Mouse (Mus musculus) lung, postnatal 0 days (tissue): ENCODE results near the gene Emc7. TPM values are rescaled to one million over a fixed set of nuclear protein-coding genes. Genes with fewer than 3 reads are reported as not detected.

Experiments used
- ATAC-seq: fragments of 200-750 bp; cut with Nextera tagmentation; 2 replicates; pipeline ENCODE4 v1.8.0; 2017; ENCODE audit warnings: moderate library complexity
- DNase-seq: peaks from one replicate; pipeline ENCODE4 v3.0.0-alpha.2; 2016; ENCODE audit warnings: low spot score
- H3K27ac ChIP-seq: fragments of 300-500 bp; sonication (generic); 2 replicates; pipeline ENCODE4 v1.5.1; 2014; ENCODE audit warnings: antibody characterized with exemption, mild to moderate bottlenecking, low read length, mixed read lengths
- H3K27me3 ChIP-seq: fragments of 300-500 bp; sonication (generic); replicated peaks from 2 replicates; pipeline ENCODE4 v1.6.1; 2014; ENCODE audit warnings: low read length, mixed read lengths; ENCODE audit not compliant: insufficient read depth
- H3K36me3 ChIP-seq: fragments of 300-500 bp; sonication (generic); 2 replicates; pipeline ENCODE4 v1.6.1; 2014; ENCODE audit warnings: low read length, mixed read lengths; ENCODE audit not compliant: insufficient read depth
- H3K4me1 ChIP-seq: fragments of 300-500 bp; sonication (generic); 2 replicates; pipeline ENCODE4 v1.6.1; 2014; ENCODE audit warnings: antibody characterized with exemption, low read depth, low read length, mixed read lengths; ENCODE audit not compliant: insufficient read depth
- H3K4me2 ChIP-seq: fragments of 300-500 bp; sonication (generic); replicated peaks from 2 replicates; pipeline ENCODE4 v1.6.1; 2014; ENCODE audit warnings: low read depth, mild to moderate bottlenecking, low read length, moderate library complexity, mixed read lengths
- H3K4me3 ChIP-seq: fragments of 300-500 bp; sonication (generic); 2 replicates; pipeline ENCODE4 v1.5.1; 2014; ENCODE audit warnings: low read depth, low read length
- H3K9ac ChIP-seq: fragments of 300-500 bp; sonication (generic); replicated peaks from 2 replicates; pipeline ENCODE4 v1.6.1; 2014; ENCODE audit warnings: low read depth, mild to moderate bottlenecking
- H3K9me3 ChIP-seq: fragments of 300-500 bp; sonication (generic); 2 replicates; pipeline ENCODE4 v1.6.1; 2016; ENCODE audit warnings: low read length, mixed read lengths
- CTCF ChIP-seq: IDR thresholded peaks from 2 replicates; pipeline ENCODE4 v1.5.1; 2016; ENCODE audit warnings: antibody characterized with exemption, mild to moderate bottlenecking
- EP300 ChIP-seq: IDR thresholded peaks from 2 replicates; pipeline ENCODE4 v1.6.1; 2016; ENCODE audit warnings: antibody characterized with exemption, mild to moderate bottlenecking, control low read depth
- WGBS: fragments of 180-500 bp; shearing (Covaris S2); extraction: QIAGEN DNeasy Blood & Tissue Kit; methylation state at CpG from one replicate; pipeline ENCODE4 v1.1.7; 2014; 5-methylcytosine and 5-hydroxymethylcytosine counted together
- polyA plus RNA-seq: library from polyadenylated mRNA; unstranded; fragments of >200 nt; fragmentation: Nextera tagmentation; extraction: Ambion mirVana; gene quantifications from 2 replicates; pipeline ENCODE4 v1.2.1, GENCODE M21; 2015

The Emc7 gene
- polyA plus RNA-seq, 1 experiment from 2014 or later = 31.6 TPM

DNA sequence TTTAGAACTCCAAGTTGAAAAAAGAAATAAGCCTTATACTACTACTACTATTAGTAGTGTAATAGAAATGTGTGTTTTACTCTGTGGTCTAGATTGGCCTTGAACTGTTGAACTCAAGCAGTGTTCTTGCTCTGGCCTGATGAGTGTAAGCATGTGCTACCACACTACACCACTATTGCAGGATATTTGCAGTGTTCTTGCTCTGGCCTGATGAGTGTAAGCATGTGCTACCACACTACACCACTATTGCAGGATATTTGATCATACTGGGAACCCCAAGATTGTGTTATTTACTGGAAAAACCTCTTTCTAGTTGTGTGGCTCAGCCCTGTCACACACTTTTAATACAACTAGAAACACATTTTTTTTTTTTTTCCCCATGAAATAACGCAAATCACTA is 52.6 kb downstream of the Emc7 start:
- WGBS = 85% methylated on average over 1 of the region's 1 CpGs
- ATAC-seq = no peak
- no peaks in the 10 kb centered on the region for H3K36me3 ChIP-seq

DNA sequence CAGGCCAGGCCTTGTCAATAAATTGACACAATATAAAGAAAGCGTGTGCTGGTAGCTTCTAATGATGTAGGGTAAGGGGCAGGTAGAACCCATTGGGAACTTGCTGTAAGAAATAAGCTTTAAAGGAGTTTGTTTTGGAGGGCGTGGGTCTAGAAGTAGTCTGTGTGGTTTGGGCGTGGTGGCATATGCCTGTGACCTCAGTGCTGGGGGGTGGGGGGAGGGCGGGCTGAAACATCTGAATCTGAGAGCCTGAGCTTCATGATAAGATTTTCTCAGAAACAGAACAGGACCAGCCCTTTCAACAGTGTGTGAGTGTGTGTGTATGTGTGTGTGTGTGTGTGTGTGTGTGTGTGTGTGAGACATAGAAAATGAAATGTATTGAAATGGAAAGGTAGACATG is 55.3 kb downstream of the Emc7 start:
- ATAC-seq (peak; percentile 63), DNase-seq (peak; percentile 32)
- Histone ChIP-seq H3K27ac (no peak overlapping the region), H3K27me3 (no peaks in the 10 kb centered on the region), H3K9me3 (no peaks in the 10 kb centered on the region), H3K4me3 (no peak overlapping the region), H3K36me3 (no peaks in the 10 kb centered on the region), H3K4me2 (no peak overlapping the region), H3K9ac (no peak overlapping the region), H3K4me1 (no peaks in the 10 kb centered on the region)
- TF ChIP-seq CTCF = no peak
- TF ChIP-seq EP300 = no peak
- 68% methylated on average over 4 of the region's 4 CpGs for WGBS

More for the DNA sequence above, 52.6 kb downstream of the Emc7 start:
- H3K27ac ChIP-seq = no peak overlapping the region
- no peaks in the 10 kb centered on the region for H3K4me1 ChIP-seq
- H3K4me3 ChIP-seq = no peak overlapping the region
- H3K9me3 ChIP-seq = no peaks in the 10 kb centered on the region
- no peak overlapping the region for H3K9ac ChIP-seq
- DNase-seq = no peak
- H3K4me2 ChIP-seq = no peak overlapping the region
- TF ChIP-seq EP300 (no peak), CTCF (no peak)
- H3K27me3 ChIP-seq = no peaks in the 10 kb centered on the region

DNA sequence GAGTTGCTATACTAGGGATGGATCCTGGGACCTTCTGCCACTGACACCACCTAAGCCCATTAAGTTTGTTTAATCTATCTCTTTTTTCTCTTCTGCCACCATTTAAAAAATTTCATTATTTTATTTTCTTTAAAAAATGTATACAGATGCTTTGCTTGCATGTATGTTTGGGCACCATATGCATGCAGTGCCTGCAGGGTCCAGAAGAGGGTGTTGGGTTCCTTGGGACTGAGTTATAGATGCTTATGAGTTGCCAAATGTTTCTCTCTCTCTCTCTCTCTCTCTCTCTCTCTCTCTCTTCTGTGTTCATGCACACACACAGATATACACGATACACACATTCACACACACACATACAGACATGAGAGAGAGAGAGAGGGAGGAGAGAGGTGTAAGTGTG is 58.2 kb downstream of the Emc7 start:
- DNase-seq = no peak
- no peak for ATAC-seq
- H3K4me1 ChIP-seq = no peaks in the 10 kb centered on the region
- no peaks in the 10 kb centered on the region for H3K27me3 ChIP-seq
- 83% methylated on average over 1 of the region's 1 CpGs for WGBS
- H3K27ac ChIP-seq = no peak overlapping the region
- no peak overlapping the region for H3K4me3 ChIP-seq
- H3K9ac ChIP-seq = no peak overlapping the region
- H3K9me3 ChIP-seq = no peaks in the 10 kb centered on the region
- H3K36me3 ChIP-seq = no peaks in the 10 kb centered on the region
- TF ChIP-seq EP300 (no peak), CTCF (no peak)
- H3K4me2 ChIP-seq = no peak overlapping the region

DNA sequence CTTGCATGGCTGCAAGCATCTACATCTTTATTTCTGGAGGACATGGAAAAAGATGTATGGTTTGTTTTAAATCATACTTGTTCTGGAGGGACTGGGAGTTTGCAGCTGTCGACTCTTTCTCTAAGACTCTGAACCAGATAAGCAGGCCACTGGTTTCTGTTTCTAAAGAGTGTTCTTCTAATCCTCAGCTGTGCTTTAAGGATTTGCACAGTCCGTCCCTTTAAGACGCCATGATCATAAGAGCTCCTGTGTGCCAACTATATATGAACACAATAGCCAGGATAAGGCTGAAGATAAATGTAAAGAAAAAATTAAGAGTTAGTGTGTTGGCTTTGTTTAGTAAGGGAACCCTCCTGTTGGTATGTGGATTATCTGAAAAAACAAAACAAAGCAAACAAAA is 61.9 kb downstream of the Emc7 start:
- Histone ChIP-seq H3K9me3 (no peaks in the 10 kb centered on the region), H3K36me3 (no peaks in the 10 kb centered on the region), H3K4me1 (no peaks in the 10 kb centered on the region), H3K9ac (no peak overlapping the region), H3K4me3 (no peak overlapping the region), H3K27ac (no peak overlapping the region), H3K4me2 (no peak overlapping the region), H3K27me3 (no peaks in the 10 kb centered on the region)
- TF ChIP-seq CTCF (no peak), EP300 (no peak)
- WGBS = 78% methylated on average over 3 of the region's 3 CpGs
- ATAC-seq (no peak), DNase-seq (no peak)

DNA sequence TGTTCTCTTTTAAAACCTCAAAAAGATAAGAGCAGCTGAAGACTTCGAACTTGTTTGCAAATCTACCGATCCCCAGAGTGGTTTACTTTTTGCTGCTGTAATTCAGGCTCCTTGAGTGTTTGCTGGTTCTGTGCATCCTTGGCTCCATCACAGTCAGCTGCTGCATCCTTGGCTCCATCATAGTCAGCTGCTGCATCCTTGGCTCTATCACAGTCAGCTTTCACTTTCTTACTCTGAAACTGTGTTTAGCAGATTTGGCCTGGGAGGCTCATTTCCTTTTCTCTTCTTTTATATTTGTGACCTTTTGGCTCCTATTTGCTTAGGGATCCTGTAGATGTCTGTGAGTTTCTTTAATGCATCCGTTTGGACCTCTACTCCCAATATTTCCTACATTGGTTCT is 62.4 kb downstream of the Emc7 start:
- WGBS = 72% methylated on average over 3 of the region's 3 CpGs
- no peaks in the 10 kb centered on the region for H3K36me3 ChIP-seq
- no peaks in the 10 kb centered on the region for H3K27me3 ChIP-seq
- DNase-seq (no peak), ATAC-seq (no peak)
- no peaks in the 10 kb centered on the region for H3K9me3 ChIP-seq
- no peak overlapping the region for H3K27ac ChIP-seq
- no peak for TF ChIP-seq EP300
- H3K9ac ChIP-seq = no peak overlapping the region
- no peak overlapping the region for H3K4me2 ChIP-seq
- H3K4me3 ChIP-seq = no peak overlapping the region
- H3K4me1 ChIP-seq = no peaks in the 10 kb centered on the region

DNA sequence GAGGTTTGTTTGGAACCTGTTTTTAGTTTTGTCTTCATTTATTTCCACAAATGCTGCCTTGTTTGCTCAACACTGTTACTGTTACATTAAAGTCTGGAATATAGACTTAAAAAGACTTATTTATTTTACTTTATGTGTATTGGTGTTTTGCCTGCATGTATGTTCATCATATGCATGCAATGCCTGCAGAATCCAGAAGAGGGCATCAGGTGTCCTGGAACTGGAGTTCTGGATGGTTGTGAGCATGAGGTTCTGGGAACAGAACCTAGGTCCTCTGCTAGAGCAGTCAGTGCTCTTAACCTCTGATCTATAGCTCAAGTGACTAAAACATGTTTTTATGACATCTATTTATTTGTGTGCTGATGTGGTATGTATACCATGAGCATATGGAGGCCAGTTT is 63.7 kb downstream of the Emc7 start:
- no peaks in the 10 kb centered on the region for H3K27me3 ChIP-seq
- no peak overlapping the region for H3K9ac ChIP-seq
- ATAC-seq (no peak), DNase-seq (no peak)
- H3K36me3 ChIP-seq = no peaks in the 10 kb centered on the region
- peak; percentile 18 for TF ChIP-seq CTCF
- no peak for TF ChIP-seq EP300
- no peaks in the 10 kb centered on the region for H3K4me1 ChIP-seq
- no peak overlapping the region for H3K4me3 ChIP-seq
- H3K9me3 ChIP-seq = no peaks in the 10 kb centered on the region
- H3K4me2 ChIP-seq = no peak overlapping the region
- H3K27ac ChIP-seq = no peak overlapping the region
